Mouse (Mus musculus) heart, adult 2 months (tissue): ENCODE results near the gene Sh3gl2. TPM values are rescaled to one million over a fixed set of nuclear protein-coding genes. Genes with fewer than 3 reads are reported as not detected.

Source experiments
- DNase-seq, 2 experiments: peaks; one replicate each; pipeline ENCODE4 v3.0.0; 2021
- H3K27ac ChIP-seq: fragments of 200-600 bp; 2 replicates; pipeline ENCODE4 v1.8.1; 2022
- H3K27me3 ChIP-seq: fragments of 200-500 bp; 2 replicates; pipeline ENCODE4 v1.6.1; 2012; ENCODE audit warnings: mild to moderate bottlenecking, low read length, inconsistent platforms, mixed read lengths; ENCODE audit not compliant: control insufficient read depth, insufficient read depth
- H3K36me3 ChIP-seq: fragments of 200-500 bp; 2 replicates; pipeline ENCODE4 v1.6.1; 2012; ENCODE audit warnings: low read length, inconsistent platforms; ENCODE audit not compliant: control insufficient read depth, insufficient read depth
- H3K4me1 ChIP-seq: fragments of 200-500 bp; 2 replicates; pipeline ENCODE4 v1.6.1; 2011; ENCODE audit warnings: low read length; ENCODE audit not compliant: control insufficient read depth, insufficient read depth
- H3K4me3 ChIP-seq: fragments of 200-600 bp; 2 replicates; pipeline ENCODE4 v1.8.1; 2022
- H3K79me2 ChIP-seq: fragments of 200-500 bp; replicated peaks from 2 replicates; pipeline ENCODE4 v1.6.1; 2012; ENCODE audit warnings: mild to moderate bottlenecking, inconsistent platforms, low read length, moderate library complexity, mixed read lengths; ENCODE audit not compliant: control insufficient read depth, insufficient read depth
- H3K9ac ChIP-seq: fragments of 200-500 bp; 2 replicates; pipeline ENCODE4 v1.6.1; 2012; ENCODE audit warnings: low read depth, mild to moderate bottlenecking, control low read depth, inconsistent platforms, low read length, mixed read lengths
- CTCF ChIP-seq: fragments of 200-600 bp; IDR thresholded peaks from 2 replicates; pipeline ENCODE4 v1.8.1; 2022; ENCODE audit warnings: antibody characterized with exemption, mild to moderate bottlenecking, moderate library complexity
- EP300 ChIP-seq: fragments of 200-500 bp; IDR thresholded peaks from 2 replicates; pipeline ENCODE4 v1.6.1; 2011; ENCODE audit warnings: low read depth, low read length, control low read depth; ENCODE audit not compliant: insufficient read depth
- POLR2A ChIP-seq: fragments of 200-500 bp; IDR thresholded peaks from 2 replicates; pipeline ENCODE4 v1.6.1; 2011; ENCODE audit warnings: mild to moderate bottlenecking, low read depth, low read length, control low read depth; ENCODE audit not compliant: insufficient read depth
- WGBS: fragments of 180-500 bp; shearing (Covaris S2); methylation state at CpG from one replicate; pipeline ENCODE4 v1.1.7; 2018; 5-methylcytosine and 5-hydroxymethylcytosine counted together
- intact Hi-C: fragments of 180-260 bp; cut with DNase I; formaldehyde crosslinking; loops from one replicate; pipeline ENCODE4 v1.15.1; 2025
- polyA plus RNA-seq: library from polyadenylated mRNA; depleted of rRNA; stranded (reverse); fragments of >200 nt; gene quantifications from 2 replicates; pipeline ENCODE4 v1.2.3, GENCODE M21; 2012
- total RNA-seq, 2 experiments: library from RNA; stranded (reverse); gene quantifications; 2 replicates each; pipeline ENCODE4 v1.2.3; 2021

The Sh3gl2 gene
- total and polyA plus RNA-seq, 3 experiments, result 0.62 to 6.7 (median 5.4) TPM

DNA sequence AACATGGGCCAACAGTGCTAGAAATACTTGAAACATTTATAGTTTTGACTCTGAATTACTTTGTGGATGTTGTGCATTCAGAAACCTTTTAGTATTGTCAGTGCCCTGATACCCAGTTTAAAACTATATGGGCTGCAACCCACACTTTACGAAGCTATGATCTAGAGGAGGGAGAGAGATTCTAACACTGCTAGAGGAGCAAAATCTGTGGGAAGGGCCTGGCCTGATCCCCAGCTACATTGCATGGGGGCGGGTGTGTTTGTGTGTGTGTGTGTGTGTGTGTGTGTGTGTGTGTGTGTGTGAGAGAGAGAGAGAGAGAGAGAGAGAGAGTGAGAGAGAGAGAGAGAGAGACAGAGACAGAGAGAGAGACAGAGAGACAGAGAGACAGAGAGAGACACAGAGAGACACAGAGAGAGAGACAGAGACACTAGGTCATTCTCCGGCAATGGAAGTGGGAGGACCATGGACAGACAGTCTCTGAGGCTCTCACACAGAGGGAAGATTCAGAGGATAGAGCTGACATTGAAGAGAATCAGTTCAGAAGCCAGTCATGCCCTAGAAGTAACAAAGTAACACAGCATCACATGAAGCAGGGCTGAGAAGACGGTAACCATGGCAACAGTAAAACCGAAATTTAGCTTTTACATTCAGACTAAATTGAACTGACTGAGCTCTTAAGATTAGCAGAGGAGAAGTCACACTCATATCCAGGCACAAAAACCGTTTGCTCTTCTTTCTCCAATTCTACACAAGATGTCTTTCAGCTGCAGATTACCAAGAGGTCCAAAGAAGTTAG, 95.9 kb downstream of the Sh3gl2 start:
- WGBS, result 84% methylated on average over 6 of the region's 6 CpGs
- no peaks in the 10 kb centered on the region for H3K27me3 ChIP-seq
- no peaks in the 10 kb centered on the region for H3K4me1 ChIP-seq
- intact Hi-C loops, result no loop called here
- no peak for TF ChIP-seq POLR2A
- TF ChIP-seq CTCF, result no peak
- no peak for TF ChIP-seq EP300
- H3K27ac ChIP-seq, result no peak overlapping the region
- H3K79me2 ChIP-seq, result no peaks in the 10 kb centered on the region
- H3K9ac ChIP-seq, result no peak overlapping the region
- no peak for DNase-seq
- no peaks in the 10 kb centered on the region; the same call in 1 of the 2 replicates for H3K36me3 ChIP-seq
- H3K4me3 ChIP-seq, result no peak overlapping the region

DNA sequence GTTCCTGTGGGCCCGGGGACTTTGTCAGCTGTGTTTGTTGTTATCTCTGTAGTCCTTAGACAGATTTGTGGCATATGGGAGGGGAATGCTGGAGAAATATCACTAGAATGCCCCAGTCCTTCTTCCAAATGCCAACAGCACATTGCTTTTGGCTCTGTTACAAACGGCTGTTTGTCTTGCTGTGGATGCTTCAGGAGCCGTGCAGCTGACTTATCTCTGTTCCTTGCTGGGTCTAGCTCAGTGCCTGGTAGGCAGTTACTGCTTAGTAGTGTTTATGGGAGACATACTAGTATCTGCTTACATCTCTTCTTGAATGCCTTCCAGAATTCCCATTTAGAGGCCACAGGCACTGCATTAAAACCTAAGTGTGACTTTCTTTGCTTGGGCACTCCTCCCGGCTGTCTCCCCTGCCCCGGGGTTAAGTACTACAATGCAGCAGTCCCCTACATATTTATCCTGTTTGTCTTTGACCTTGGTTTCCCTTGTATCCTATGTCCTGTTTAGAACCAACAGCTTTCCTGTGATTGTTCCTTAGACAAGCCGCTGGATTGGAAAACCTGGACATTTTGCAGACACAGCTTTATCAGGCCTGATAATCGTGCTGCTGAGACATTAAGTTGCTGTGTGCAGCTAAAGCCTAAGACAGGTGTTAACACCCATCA, 101.1 kb downstream of the Sh3gl2 start:
- Histone ChIP-seq H3K27me3 (no peaks in the 10 kb centered on the region), H3K79me2 (no peaks in the 10 kb centered on the region), H3K36me3 (peaks cover 2% of the 10 kb centered on the region), H3K27ac (no peak overlapping the region), H3K4me3 (no peak overlapping the region), H3K9ac (no peak overlapping the region), H3K4me1 (peaks cover 1% of the 10 kb centered on the region)
- WGBS, result 33% methylated on average over 7 of the region's 7 CpGs
- intact Hi-C loops, result no loop called here
- no peak for DNase-seq
- TF ChIP-seq POLR2A, result no peak
- TF ChIP-seq CTCF, result no peak
- no peak for TF ChIP-seq EP300

DNA sequence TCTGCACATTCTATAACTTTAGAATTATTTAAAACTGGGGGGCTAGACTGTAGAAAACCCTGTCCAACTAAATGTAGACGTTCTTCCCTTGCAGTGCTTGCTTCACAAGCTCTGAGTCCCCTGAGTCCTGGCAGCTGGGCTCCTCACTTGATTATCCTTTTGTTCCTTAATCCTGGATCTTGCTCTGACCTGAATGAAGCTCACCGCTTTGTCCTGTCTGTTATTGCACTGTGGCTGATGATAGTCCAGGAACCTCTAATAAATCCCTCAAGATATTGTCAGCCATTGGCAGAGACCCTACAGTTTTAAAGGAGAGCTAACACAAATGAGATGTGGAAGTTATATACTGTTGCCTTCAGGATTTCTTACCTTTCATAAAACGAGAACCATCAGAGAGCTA, 114.2 kb downstream of the Sh3gl2 start:
- Histone ChIP-seq H3K9ac (no peak overlapping the region), H3K79me2 (no peaks in the 10 kb centered on the region), H3K27me3 (no peaks in the 10 kb centered on the region), H3K36me3 (no peaks in the 10 kb centered on the region), H3K27ac (no peak overlapping the region), H3K4me1 (no peaks in the 10 kb centered on the region), H3K4me3 (no peak overlapping the region)
- 59% methylated on average over 3 of the region's 3 CpGs for WGBS
- DNase-seq, result no peak
- no peak for TF ChIP-seq POLR2A
- TF ChIP-seq EP300, result no peak
- intact Hi-C loops, result no loop called here

DNA sequence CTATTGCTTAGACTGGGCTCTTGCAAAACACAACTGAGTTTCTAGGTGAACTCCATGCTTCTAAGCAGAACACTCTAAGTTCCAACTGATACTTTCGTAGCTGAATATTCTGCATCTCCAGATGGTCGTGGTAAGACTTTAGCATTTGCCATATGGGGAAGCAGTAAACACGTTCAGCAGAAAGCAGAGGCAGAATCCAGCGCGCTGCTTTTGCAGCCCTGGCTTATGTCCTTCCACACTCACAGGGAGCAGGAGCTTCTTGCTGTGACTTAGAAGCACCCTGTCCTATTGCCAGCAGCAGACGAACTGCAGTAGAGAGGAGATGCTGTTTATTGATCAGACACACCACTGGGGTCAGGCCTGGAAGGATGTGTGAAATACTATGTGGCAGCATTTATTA, 120.5 kb downstream of the Sh3gl2 start:
- Histone ChIP-seq H3K36me3 (no peaks in the 10 kb centered on the region), H3K79me2 (no peaks in the 10 kb centered on the region), H3K4me1 (no peaks in the 10 kb centered on the region), H3K9ac (no peak overlapping the region), H3K4me3 (no peak overlapping the region), H3K27ac (no peak overlapping the region), H3K27me3 (no peaks in the 10 kb centered on the region)
- 75% methylated on average over 6 of the region's 6 CpGs for WGBS
- intact Hi-C loops, result no loop called here
- TF ChIP-seq CTCF (no peak), POLR2A (no peak), EP300 (no peak)
- no peak for DNase-seq

DNA sequence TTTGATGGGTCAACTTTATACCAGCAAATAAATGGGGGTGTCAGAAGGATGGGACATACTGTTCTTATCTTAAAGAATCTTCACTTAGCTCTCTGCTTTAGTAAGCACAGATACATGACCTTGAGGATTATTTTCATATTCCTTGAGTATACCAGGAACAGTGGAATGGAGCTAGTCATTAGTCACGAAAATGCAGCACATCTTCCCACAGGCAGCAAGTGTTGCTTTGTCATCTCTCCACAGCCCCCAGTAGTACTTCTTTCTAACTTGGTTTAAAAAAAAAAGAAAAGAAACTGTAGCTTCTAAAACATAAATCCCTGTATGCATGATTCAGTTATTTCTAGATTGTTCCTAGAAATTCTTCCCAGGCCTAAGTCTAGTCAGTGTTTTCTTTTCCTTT, 121.1 kb downstream of the Sh3gl2 start:
- 76% methylated on average over 1 of the region's 1 CpGs for WGBS
- Histone ChIP-seq H3K27me3 (no peaks in the 10 kb centered on the region), H3K36me3 (no peaks in the 10 kb centered on the region), H3K9ac (no peak overlapping the region), H3K27ac (no peak overlapping the region), H3K79me2 (no peaks in the 10 kb centered on the region), H3K4me1 (no peaks in the 10 kb centered on the region), H3K4me3 (no peak overlapping the region)
- DNase-seq, result no peak
- intact Hi-C loops, result no loop called here
- TF ChIP-seq EP300 (no peak), CTCF (no peak), POLR2A (no peak)

DNA sequence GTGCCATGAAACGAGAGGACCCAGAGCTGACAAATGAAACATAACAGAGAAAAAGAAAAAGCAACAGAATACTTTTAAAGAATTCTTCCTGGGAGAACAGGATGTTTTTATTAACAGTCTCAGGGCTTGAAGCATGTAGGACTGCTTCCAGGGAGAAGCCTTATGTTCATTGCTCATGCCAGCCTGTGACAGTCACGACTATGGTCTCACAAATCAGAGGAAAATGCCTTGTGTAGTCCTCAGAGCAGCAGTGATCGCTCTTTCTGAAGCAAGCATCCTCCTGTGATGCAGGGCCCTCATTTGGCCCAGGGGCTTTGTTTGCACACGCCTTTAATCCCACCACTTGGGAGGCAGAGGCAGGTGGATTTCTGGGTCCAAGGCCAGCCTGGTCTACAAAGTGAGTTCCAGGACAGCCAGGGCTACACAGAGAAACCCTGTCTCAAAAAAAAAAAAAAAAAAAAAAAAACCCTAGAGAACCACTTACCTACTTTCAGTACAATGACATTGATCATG, 129.8 kb downstream of the Sh3gl2 start:
- no peak overlapping the region for H3K9ac ChIP-seq
- no peak overlapping the region for H3K4me3 ChIP-seq
- DNase-seq, result no peak
- H3K27me3 ChIP-seq, result no peaks in the 10 kb centered on the region
- H3K36me3 ChIP-seq, result no peaks in the 10 kb centered on the region
- no peaks in the 10 kb centered on the region for H3K79me2 ChIP-seq
- no peaks in the 10 kb centered on the region for H3K4me1 ChIP-seq
- WGBS, result 67% methylated on average over 4 of the region's 4 CpGs
- H3K27ac ChIP-seq, result no peak overlapping the region
- TF ChIP-seq POLR2A, result no peak
- no peak for TF ChIP-seq CTCF
- no peak for TF ChIP-seq EP300
- intact Hi-C loops, result no loop called here
